Mouse (Mus musculus) ovary, adult 18-20 months (tissue): ENCODE measurements at regions not wholly inside any gene's neighbourhood (a gene's known extent, or its start where the extent isn't known, plus 50 kb on each side); places are given as distances from the start of the nearest gene placed in this dataset.
A peak's percentile ranks its signal among the peaks of the same experiment; 100 is the strongest.

Source experiments
- DNase-seq: peaks from one replicate; pipeline ENCODE4 v3.0.0; 2022; ENCODE audit warnings: low spot score, mixed read lengths

DNA sequence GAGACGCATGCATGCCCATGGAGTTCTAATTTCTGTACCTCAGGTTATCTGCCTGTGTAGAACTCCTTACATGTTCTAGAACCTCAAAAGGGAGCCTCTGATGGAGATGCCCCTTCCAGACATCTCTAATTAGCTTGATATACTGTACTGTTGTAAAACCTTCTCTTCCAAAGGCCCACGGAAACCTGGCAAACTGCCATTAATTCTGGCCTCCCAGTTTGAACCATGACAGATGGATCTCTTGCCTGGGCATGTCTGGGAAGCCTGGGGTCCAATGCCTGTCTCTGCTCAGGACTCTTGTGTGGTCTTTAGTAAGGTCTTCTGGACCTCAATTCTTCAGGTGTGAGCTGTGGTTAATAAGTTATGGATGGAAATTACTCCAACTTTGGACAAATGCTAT, 207.7 kb upstream of the Camk1g start:
- DNase-seq: no peak

GRCm38 (mm10) chr1:193575986-193576713, 206.1 kb upstream of the Camk1g start:
- DNase-seq: peak; percentile 40

DNA sequence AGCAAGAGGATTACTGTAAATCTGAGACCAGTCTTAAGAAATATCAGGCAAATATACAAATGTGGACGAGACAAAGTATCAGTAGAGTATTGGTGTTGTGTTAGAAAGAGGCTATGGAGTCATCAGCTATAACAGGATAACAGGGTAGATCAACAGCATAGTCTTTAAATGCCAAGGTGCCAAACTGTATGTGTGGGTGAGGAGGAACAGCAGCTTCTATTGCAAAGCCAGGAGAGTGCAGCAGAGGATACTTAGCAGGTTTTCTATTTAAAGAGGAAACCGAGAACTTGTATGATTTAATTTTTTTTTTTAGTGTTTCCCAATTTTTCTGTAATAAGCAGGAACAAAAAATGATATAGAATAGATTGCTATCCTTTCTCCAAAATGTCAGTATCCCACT, 202.7 kb upstream of the Camk1g start:
- DNase-seq: no peak

DNA sequence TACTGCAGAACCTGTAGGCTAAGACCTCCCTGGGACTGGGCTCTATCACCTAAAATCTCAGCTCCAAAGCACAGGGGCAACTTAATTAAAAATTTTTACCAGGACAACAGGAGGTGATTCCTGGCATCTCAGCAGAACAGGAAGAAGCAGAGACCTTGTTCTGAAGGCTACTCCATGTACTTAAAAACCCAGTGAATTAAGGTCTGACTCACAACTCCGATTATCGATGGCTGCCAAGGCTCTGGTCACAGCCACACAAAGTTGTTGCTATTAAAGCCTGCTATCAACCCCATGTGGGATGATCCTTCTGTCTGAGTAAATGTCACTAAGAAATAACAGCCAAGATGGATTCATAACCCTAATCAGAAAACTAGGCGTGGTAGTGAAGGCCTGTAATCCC, 202.3 kb upstream of the Camk1g start:
- DNase-seq: no peak

DNA sequence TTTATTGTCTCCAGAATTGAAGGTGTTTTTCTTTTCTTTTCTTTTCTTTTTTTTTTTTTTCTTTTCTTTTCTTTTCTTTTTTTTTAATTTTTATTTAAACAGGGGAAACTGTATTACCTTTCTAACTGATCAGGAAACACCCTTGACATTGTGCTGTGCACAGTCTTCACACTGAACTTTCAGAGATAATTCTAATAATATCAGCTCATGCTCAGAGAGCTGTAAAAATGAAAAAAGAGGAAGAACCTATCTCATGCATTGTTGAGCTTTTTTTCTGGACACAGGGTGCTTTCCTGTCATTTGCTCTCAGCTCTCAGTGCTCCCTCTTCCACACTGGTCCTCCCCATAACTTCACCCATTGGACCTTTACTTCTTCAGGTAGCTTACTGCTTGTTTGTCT, 201.0 kb upstream of the Camk1g start:
- DNase-seq: no peak

DNA sequence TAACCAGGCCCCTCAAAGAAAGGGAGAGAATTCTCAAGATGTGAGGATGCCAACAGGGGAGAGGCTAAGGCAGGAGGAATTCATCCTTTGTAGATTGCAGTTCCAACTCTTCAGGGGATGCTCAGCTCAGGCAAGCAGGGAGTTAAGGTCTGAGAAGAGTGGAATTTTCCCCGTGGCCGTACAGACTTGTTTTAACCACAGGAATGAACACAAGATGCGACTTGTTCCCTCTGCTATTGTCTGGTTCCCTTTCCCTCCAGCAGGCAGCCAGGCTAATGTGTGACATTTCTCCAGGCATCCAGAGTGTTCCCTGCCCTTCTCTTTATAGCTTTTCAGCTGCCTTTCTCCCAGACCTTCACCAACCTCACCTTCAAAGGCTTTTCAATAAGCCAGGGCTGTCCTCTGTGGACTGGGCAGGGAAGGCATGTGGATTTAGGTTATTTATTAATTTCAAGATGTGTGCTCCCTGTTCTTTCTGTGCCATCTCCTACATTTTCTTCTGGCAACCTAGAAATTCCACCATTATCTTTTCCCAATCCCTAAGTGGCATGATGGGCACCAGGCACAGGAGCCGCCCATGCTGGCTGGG, 198.6 kb upstream of the Camk1g start:
- no peak for DNase-seq

- no peak for DNase-seq
Observed at GRCm38 (mm10) chr1:193567217-193567616, 197.1 kb upstream of the Camk1g start.

- DNase-seq: no peak
Observed at GRCm38 (mm10) chr1:193564225-193564624, 194.1 kb upstream of the Camk1g start.

DNA sequence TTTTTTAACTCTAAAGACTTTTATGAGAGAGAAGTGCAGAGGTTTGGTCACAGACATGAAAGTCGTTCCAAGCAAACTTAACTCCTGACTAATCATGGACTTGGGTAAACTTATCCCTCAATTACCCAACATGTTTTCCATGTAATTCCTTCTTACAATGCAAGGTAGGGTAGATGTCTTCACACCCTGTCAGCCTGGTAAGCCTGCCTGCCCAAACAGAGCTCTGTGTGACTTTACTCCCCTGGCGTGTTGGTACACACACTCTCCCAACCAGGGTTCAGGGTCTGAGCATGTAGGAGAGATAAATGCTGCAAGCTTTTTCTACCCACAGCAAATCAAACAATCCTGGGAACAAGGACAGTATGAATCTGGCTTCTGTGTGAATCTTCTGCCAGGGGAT, 192.1 kb upstream of the Camk1g start:
- DNase-seq: no peak

DNA sequence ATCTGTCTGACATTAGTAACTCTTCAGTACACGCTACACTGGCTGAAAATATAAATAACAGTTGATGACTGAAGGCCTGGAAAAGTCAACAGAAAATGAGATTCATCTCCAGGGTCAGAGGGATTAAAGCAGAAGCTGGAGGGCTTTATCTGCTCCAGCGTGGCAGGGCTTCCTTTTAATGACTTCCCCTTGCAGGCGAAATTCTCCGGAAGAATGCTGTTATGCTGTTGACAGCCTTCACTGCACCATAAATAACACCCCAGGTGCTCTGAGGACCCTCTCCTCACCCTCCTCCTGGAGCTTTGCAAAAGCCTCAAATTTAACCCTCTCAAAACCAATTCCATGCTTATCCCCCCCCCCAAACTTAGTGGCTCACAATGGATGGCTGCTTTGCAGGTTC, 188.0 kb upstream of the Camk1g start:
- DNase-seq: no peak

- no peak for DNase-seq
Observed at GRCm38 (mm10) chr1:193554731-193555130, 184.6 kb upstream of the Camk1g start.

GRCm38 (mm10) chr1:193552348-193552747, 182.2 kb upstream of the Camk1g start:
- DNase-seq: no peak

GRCm38 (mm10) chr1:193551340-193551739, 181.2 kb upstream of the Camk1g start:
- DNase-seq: no peak

- no peak for DNase-seq
Observed at GRCm38 (mm10) chr1:193550761-193551160, 180.7 kb upstream of the Camk1g start.

- DNase-seq: no peak
Observed at GRCm38 (mm10) chr1:193547356-193547755, 177.3 kb upstream of the Camk1g start.

DNA sequence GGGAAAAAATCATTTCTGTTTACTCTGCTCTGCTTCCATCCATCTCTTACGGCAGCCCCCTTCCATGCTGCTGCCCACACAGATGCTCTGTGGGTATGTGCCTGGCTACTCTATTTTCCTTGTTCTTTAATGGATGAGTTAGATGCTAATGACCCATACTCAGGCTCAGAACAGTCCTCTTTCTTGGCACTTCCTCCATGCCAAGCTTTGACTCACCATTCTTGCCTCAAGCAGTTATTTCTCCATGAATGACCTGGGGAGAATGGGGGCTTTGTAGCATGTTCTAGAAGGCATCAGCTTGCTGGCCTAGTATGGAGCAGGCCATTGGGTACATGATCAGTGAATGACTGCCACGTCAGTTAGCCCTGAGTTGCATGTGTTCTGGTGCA, 175.9 kb upstream of the Camk1g start:
- DNase-seq: no peak

GRCm38 (mm10) chr1:193545406-193546043, 175.4 kb upstream of the Camk1g start:
- no peak for DNase-seq

GRCm38 (mm10) chr1:193544804-193545203, 174.7 kb upstream of the Camk1g start:
- no peak for DNase-seq

DNA sequence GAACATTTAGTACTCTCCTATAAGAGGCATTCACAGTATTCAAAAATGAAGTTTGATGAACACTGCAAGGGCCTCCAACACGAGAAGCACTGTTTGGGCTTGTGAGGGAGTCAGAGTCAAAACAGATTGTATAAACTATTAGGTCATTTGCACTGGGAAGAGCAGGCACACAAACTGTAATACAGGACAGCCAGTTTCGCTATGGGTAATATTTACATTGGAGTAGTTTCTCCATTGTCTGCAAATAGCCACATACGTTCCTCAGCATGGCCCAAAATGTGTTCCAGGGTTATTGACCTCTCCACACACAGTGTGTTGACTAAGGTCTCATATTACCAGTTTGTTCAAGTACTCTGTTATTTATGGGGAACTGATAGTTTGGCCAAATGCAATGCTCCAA, 173.7 kb upstream of the Camk1g start:
- DNase-seq: no peak

DNA sequence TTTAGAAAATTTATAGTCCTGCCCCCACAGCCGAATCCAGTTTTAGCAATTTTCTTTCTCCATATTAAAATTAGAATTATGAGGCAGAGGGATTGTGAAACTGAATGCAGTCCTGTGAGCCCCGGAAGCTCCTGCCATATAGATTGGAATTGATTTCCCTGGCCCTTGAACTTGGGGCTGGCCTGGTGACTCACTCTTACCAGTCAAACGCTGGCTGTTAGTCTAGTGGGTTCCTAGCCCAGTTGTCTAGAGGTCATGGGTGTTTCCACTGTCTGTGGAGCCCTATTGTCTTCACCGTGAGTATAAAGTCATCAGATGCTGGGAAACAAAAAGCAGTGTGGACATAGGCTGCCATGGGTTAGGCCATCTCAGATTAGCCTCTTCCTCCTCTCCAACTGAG, 173.2 kb upstream of the Camk1g start:
- no peak for DNase-seq

GRCm38 (mm10) chr1:193541934-193542580, 172.0 kb upstream of the Camk1g start:
- DNase-seq: peak; percentile 37

DNA sequence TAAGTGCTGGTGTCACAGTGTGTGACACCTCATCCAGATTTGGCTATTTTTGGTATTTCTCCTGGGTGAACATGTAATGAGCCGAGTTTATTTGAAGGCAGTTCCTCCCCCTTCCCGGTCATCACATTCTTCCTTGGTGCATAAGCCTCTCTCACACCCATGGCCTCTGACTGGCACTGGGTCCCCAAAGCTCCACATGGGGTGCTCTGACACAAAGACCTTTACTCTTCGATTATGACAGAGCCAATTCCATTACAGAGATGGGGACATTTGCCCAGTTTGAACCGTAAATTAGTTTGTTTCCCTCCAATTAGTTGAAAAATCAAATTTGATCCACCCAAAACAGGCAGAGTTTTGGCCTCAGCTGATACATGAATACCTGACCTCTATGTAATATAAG, 171.2 kb upstream of the Camk1g start:
- no peak for DNase-seq

GRCm38 (mm10) chr1:193540486-193540885, 170.4 kb upstream of the Camk1g start:
- no peak for DNase-seq
